Mouse (Mus musculus): Measurements from ENCODE around the gene Adcy7. TPM values are rescaled to one million over a fixed set of nuclear protein-coding genes. Genes with fewer than 3 reads are reported as not detected.

Gene Adcy7
- polyA plus RNA-seq, 1 experiment from 2014 or later = 7.4 TPM

DNA sequence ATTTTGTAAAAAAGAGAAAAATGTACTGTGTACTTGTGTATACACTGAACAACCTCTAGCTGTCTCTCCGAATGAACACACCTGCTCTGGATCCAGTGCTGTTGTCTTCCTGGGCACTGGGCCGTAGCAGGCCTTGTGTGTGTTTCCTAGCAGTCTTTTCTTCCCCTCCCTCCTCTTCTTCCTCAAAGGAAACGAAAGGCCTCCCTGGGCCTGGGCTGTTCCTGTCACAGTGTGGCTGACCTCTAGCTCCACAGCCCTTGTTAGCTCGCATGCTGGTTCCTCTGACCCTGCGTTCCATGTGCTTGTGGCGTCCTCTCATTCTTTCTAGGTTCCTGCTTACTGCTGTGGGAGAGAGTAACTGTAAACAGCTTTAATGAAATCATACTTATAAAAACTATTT, 14.2 kb upstream of the Adcy7 start:
- H3K4me1 ChIP-seq = 0 out of 2 replicates have a peak, but pooled peaks cover 5% of the 10 kb centered on the region
- no peak overlapping the region for H3K4me2 ChIP-seq
- no peak overlapping the region for H3K4me3 ChIP-seq (replicated peaks)
- ATAC-seq (ENCODE audit: insufficient read depth, low FRiP score, low read depth) = no peak
- 58% methylated on average over 6 of the region's 6 CpGs for WGBS
- H3K9ac ChIP-seq = no peak overlapping the region
- no peaks in the 10 kb centered on the region for H3K9me3 ChIP-seq
- no peak overlapping the region for H3K27ac ChIP-seq
- no peaks in the 10 kb centered on the region for H3K27me3 ChIP-seq (replicated peaks)
- 0 out of 2 replicates have a peak, but pooled peaks cover 2% of the 10 kb centered on the region for H3K36me3 ChIP-seq

DNA sequence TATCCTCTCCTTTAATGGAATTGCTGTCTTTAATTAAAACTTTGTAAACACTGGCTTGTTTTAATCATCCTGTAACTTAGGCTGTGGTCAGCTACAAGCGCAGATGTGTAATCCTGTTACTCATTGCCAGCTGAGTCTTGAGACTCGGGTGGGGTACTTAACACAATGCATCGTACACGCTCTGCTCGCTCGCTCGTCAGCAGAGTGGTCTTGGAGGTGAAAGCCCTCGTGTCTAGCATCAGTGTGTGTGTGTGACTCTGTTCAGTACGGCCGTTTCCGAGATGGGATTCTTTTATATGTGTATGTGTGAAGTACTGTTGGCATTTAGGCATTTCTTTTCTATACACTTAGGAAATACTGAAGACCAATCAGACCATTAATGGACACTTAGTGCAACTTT, 13.7 kb upstream of the Adcy7 start:
- Histone ChIP-seq H3K9me3 (no peaks in the 10 kb centered on the region), H3K9ac (no peak overlapping the region), H3K4me3 (replicated peaks) (no peak overlapping the region), H3K27me3 (replicated peaks) (no peaks in the 10 kb centered on the region), H3K4me2 (no peak overlapping the region), H3K27ac (no peak overlapping the region), H3K4me1 (peaks cover 7% of the 10 kb centered on the region; the same call in 1 of the 2 replicates), H3K36me3 (0 out of 2 replicates have a peak, but pooled peaks cover 2% of the 10 kb centered on the region)
- ATAC-seq (ENCODE audit: insufficient read depth, low FRiP score, low read depth) = no peak
- 82% methylated on average over 11 of the region's 11 CpGs for WGBS

DNA sequence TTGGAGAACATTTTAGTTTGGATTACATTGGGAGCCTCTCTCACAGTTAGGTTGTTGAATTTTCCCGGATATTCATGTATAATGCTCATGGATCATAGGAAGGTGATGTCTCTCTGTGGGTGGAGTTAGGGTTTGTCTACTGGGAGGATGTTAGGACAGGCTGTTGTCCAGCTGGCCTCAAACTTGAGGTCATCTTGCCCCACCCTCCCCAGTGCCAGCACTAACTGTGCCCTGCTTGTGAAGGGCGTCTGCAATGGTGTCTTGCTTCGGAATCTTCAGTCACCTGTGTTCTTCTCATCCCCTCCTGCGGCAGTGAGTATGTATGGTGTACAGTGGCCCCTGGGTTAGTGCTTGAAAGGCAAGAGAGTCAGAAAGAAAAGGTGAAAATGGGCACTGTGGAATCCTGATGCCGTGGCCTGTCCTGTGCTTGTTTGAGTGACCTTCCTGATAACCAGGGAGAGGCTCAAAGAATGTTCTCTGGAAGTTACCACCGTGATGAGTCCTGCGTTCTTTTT, 11.7 kb upstream of the Adcy7 start:
- H3K27ac ChIP-seq = no peak overlapping the region
- H3K36me3 ChIP-seq = no peaks in the 10 kb centered on the region
- H3K9me3 ChIP-seq = no peaks in the 10 kb centered on the region
- H3K4me2 ChIP-seq = no peak overlapping the region
- H3K27me3 ChIP-seq (replicated peaks) = no peaks in the 10 kb centered on the region
- WGBS = 86% methylated on average over 7 of the region's 7 CpGs
- ATAC-seq (ENCODE audit: insufficient read depth, low FRiP score, low read depth) = no peak
- H3K4me3 ChIP-seq (replicated peaks) = no peak overlapping the region
- H3K4me1 ChIP-seq = peaks cover 10% of the 10 kb centered on the region; the same call in 1 of the 2 replicates
- no peak overlapping the region for H3K9ac ChIP-seq

DNA sequence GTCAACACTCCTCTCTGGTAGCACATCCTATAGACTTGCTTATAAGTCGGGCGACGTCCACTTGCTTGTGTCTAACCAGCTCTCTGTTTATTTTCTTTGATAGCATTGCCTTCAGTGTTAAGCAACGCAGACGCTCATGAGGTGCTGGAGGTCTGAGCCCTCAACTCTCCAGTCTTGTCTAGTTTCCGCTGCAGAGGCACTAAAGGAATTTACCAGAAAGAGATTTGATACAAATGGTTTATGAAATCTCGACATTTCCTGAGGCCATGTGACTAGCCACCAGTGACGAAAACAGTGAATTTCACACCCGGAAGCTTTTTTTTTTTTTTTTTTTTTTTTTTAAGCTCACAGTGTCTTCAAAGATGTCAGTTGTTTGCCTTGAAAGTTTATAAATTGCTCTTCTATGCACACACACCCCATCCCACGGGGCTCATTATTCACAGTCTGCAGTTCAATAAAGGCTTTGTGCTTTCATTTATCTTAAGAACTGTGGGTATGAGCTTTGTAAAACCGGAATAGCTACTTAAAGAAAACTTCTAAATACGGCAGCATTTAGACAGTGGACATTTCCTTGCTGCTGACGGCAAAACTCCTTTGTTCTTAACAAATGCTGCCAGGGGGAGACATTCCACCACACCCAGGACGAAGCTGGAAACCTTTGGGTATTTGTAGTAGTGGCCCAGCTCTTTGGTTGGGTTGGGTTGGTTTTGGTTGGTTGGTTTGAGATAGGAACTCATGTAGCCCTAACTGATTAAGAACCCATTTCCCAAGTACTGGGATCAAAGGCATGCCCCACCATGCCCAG, 9.2 kb upstream of the Adcy7 start:
- 0 out of 2 replicates have a peak, but pooled peaks cover under 1% of the 10 kb centered on the region for H3K27me3 ChIP-seq (replicated peaks)
- H3K27ac ChIP-seq = peak overlapping the region; percentile 46; the same call in 1 of the 2 replicates
- no peaks in the 10 kb centered on the region for H3K36me3 ChIP-seq
- no peaks in the 10 kb centered on the region for H3K9me3 ChIP-seq
- H3K4me2 ChIP-seq = peak overlapping the region; percentile 2; the same call in 1 of the 2 replicates
- ATAC-seq (ENCODE audit: insufficient read depth, low FRiP score, low read depth) = no peak
- 17% methylated on average over 14 of the region's 14 CpGs for WGBS
- H3K4me1 ChIP-seq = peaks cover 14% of the 10 kb centered on the region
- H3K4me3 ChIP-seq (replicated peaks) = no peak overlapping the region
- H3K9ac ChIP-seq = no peak overlapping the region

DNA sequence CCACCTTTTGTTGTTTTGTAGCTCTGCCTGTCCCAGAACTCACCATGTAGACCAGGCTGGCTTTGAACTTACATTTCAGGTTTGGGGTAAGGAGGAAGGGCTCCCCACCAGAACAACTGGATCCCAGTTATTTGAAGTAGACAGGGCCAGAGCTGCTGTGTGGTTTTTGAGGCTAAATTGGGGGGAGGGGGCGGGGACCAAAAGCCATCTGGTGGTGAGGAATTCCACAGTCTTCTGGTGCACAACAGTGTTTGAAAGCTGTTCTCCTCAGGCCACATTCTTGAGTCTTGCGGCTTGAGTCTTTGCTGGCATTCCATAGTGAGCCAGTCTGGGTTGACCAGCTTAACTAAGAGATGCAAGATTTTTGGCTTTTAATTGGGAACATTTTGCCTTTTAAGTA, 6.7 kb upstream of the Adcy7 start:
- H3K27ac ChIP-seq = no peak overlapping the region
- H3K9me3 ChIP-seq = no peaks in the 10 kb centered on the region
- H3K4me1 ChIP-seq = peaks cover 14% of the 10 kb centered on the region
- no peak for ATAC-seq (ENCODE audit: insufficient read depth, low FRiP score, low read depth)
- H3K4me3 ChIP-seq (replicated peaks) = no peak overlapping the region
- H3K36me3 ChIP-seq = no peaks in the 10 kb centered on the region
- 0 out of 2 replicates have a peak, but pooled peaks cover 6% of the 10 kb centered on the region for H3K27me3 ChIP-seq (replicated peaks)
- H3K9ac ChIP-seq = no peak overlapping the region
- H3K4me2 ChIP-seq = no peak overlapping the region
- 19% methylated on average over 2 of the region's 2 CpGs for WGBS

DNA sequence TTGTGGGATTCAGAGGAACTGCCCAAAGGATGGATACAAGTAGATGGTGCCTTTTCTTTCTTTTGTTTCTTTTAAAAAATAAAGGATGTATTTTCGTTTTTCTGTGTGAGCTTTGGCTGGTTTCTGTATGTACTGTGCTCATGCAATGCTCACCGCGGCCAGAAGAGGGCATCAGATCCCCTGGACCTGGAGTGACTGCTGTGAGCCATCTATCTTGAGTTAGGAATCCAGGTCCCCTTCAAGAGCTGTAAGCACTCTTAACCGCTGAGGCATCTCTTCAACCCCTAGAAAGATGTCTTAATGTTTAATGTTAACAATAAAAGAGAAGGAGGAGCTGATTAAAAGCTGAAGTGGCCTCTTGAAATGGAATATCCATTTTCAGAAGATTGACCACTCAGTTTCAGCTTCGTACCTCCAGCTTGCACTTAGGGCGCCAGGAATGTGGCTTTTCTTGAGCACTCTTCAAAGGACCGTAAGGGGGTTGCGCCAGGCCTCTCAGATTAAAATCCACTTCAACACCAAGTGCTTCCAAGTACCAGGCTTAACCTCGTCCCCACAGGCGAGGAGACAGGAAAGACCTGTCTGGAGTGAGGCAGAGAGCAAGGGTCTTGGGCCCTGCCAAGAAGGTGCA, 5.9 kb upstream of the Adcy7 start:
- WGBS = 36% methylated on average over 10 of the region's 10 CpGs
- Histone ChIP-seq H3K27me3 (replicated peaks) (0 out of 2 replicates have a peak, but pooled peaks cover 6% of the 10 kb centered on the region), H3K4me3 (replicated peaks) (no peak overlapping the region), H3K4me2 (no peak overlapping the region), H3K4me1 (peaks cover 14% of the 10 kb centered on the region), H3K9me3 (no peaks in the 10 kb centered on the region), H3K36me3 (no peaks in the 10 kb centered on the region), H3K9ac (no peak overlapping the region), H3K27ac (no peak overlapping the region)
- ATAC-seq (ENCODE audit: insufficient read depth, low FRiP score, low read depth) = no peak

DNA sequence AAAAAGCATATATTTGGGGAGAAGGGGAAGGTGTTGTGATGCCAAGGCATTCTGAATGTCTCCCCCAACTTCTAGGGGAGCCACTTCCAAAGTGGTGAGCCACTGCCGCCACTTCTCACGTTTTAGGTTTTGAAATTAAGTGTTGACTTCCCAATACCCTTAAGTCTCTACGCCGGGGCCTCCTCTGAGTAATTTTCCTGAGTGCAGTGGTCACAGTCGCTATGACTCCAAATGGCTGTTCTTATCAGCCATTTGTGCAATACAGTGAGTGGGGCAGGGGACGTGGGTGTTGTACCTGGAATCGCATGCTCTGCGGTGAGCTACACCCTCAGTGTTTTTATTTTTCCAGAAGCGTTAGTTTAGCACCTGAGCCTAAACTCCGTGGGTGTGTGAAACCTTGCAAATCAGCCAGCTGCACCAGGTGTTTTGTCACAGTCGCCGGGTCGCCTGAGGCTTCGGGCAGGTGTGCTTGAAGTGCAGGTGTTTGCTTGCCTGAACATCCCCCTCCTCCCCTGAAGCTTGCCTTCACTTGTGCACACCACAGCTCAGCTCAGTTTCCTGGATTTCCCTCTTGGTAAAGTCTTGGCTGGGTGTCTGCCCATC, 5.3 kb upstream of the Adcy7 start:
- 76% methylated on average over 14 of the region's 14 CpGs for WGBS
- Histone ChIP-seq H3K9me3 (no peaks in the 10 kb centered on the region), H3K27me3 (replicated peaks) (0 out of 2 replicates have a peak, but pooled peaks cover 6% of the 10 kb centered on the region), H3K36me3 (no peaks in the 10 kb centered on the region), H3K4me1 (peaks cover 14% of the 10 kb centered on the region), H3K4me3 (replicated peaks) (no peak overlapping the region), H3K27ac (no peak overlapping the region), H3K4me2 (no peak overlapping the region), H3K9ac (no peak overlapping the region)
- ATAC-seq (ENCODE audit: insufficient read depth, low FRiP score, low read depth) = no peak

DNA sequence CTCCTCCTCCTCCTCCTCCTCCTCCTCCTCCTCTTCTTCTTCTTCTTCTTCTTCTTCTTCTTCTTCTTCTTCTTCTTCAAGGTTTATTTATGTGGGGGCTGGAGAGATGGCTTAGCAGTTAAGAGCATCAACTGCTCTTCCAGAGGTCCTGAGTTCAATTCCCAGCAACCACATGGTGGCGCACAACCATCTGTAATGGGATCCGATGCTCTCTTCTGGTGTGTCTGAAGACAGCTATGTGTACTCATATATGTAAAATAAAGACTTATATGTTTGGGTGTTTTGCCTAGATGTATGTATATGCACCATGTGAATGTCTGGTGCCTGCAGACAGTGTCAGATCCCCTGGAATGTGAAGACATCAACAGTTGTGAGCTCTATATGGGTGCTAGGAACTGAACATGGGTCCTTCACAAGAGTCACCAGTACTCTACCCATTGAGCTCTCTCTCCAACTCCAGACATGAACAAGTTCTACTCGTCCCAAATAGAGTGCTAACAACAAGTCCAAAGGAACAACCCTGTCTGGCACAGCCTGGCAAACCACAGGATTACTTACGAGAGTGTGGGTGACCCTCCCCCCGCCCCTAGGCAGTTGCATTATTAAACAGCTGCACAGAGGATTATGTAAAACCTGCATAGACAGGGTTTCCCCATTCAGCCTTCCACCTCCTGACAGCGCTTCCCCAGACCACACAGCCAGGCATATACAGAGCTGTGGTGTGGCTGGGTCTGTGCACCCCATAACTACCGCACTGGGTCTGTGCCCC, 2.9 kb upstream of the Adcy7 start:
- 61% methylated on average over 7 of the region's 7 CpGs for WGBS
- H3K4me1 ChIP-seq = peaks cover 11% of the 10 kb centered on the region
- H3K4me2 ChIP-seq = no peak overlapping the region
- no peak overlapping the region for H3K9ac ChIP-seq
- no peaks in the 10 kb centered on the region for H3K9me3 ChIP-seq
- 0 out of 2 replicates have a peak, but pooled peaks cover 13% of the 10 kb centered on the region for H3K27me3 ChIP-seq (replicated peaks)
- no peaks in the 10 kb centered on the region for H3K36me3 ChIP-seq
- no peak overlapping the region for H3K4me3 ChIP-seq (replicated peaks)
- no peak overlapping the region for H3K27ac ChIP-seq
- ATAC-seq (ENCODE audit: insufficient read depth, low FRiP score, low read depth) = no peak

DNA sequence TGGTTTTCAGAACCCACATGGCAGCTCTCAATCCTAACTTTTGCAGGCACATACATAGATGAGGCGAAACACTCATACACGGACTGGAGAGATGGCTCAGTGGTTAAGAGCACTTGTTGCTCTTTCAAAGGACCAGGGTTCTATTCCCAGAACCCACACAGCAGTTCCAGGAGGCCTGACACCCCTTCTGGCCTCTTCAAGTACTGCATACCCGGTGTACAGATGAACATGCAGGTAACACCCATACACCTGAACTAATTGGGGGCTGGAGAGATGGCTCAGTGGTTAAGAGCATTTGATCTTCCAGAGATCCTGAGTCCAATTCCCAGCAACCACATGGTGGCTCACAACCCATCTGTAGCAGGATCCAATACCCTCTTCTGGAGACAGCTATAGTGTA, 2.1 kb upstream of the Adcy7 start:
- 74% methylated on average over 3 of the region's 3 CpGs for WGBS
- no peak overlapping the region for H3K4me2 ChIP-seq
- no peak overlapping the region for H3K9ac ChIP-seq
- H3K9me3 ChIP-seq = no peaks in the 10 kb centered on the region
- peaks cover 11% of the 10 kb centered on the region for H3K4me1 ChIP-seq
- no peak for ATAC-seq (ENCODE audit: insufficient read depth, low FRiP score, low read depth)
- no peak overlapping the region for H3K27ac ChIP-seq
- H3K27me3 ChIP-seq (replicated peaks) = 0 out of 2 replicates have a peak, but pooled peaks cover 13% of the 10 kb centered on the region
- no peak overlapping the region for H3K4me3 ChIP-seq (replicated peaks)
- no peaks in the 10 kb centered on the region for H3K36me3 ChIP-seq

DNA sequence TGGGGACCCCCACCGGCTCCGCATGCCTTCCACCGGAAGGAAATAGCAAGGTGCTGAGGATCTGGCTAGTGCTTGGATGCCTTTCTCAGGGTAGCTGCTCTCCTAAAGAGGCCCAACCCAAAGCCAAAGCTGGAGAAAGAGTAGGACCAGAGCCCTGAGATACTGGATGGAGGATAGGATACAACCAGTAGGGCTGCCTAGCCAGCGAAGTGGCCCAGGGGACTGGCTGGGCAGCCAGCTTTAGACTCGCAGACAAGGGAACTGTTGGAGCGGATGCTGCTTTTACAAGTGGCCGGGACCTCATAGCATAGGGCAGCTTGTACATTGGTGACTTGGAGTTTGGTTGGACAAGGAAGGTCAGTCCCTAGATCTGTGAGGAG, 838 bp downstream of the Adcy7 start:
- Histone ChIP-seq H3K9me3 (no peaks in the 10 kb centered on the region), H3K4me3 (replicated peaks) (peak overlapping the region; percentile 44), H3K4me2 (peak overlapping the region; percentile 95), H3K27ac (no peak overlapping the region), H3K36me3 (no peaks in the 10 kb centered on the region), H3K9ac (no peak overlapping the region), H3K27me3 (replicated peaks) (0 out of 2 replicates have a peak, but pooled peaks cover 22% of the 10 kb centered on the region), H3K4me1 (peaks cover 7% of the 10 kb centered on the region; the same call in 1 of the 2 replicates)
- 69% methylated on average over 7 of the region's 7 CpGs for WGBS
- no peak for ATAC-seq (ENCODE audit: insufficient read depth, low FRiP score, low read depth)

DNA sequence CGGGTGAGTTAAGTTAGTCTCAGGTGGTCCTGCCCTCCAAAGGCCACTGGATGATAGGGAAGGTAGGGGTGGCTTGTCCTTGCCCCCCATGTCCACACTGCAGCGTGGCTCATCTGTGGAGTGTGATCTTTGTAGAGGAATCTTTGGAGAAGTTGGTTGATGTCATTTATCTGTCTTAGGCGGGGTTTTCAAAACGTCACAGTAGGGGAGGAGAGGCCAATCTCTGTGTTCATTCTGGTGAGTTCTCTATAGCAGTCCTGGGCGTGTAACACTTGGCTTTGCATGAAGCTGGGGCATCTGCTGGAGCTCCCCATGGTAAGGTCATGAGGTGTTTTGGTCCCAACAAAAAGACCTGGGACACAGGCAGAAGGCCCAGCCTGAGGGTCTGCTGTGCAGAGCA, 1.9 kb downstream of the Adcy7 start:
- Histone ChIP-seq H3K9me3 (no peaks in the 10 kb centered on the region), H3K4me2 (no peak overlapping the region), H3K4me1 (peaks cover 7% of the 10 kb centered on the region; the same call in 1 of the 2 replicates), H3K27ac (no peak overlapping the region), H3K27me3 (replicated peaks) (0 out of 2 replicates have a peak, but pooled peaks cover 17% of the 10 kb centered on the region), H3K9ac (no peak overlapping the region), H3K4me3 (replicated peaks) (no peak overlapping the region), H3K36me3 (no peaks in the 10 kb centered on the region)
- ATAC-seq (ENCODE audit: insufficient read depth, low FRiP score, low read depth) = no peak
- 88% methylated on average over 5 of the region's 5 CpGs for WGBS

All from stomach, embryonic 15.5 days (tissue).